Mouse (Mus musculus) testis, adult 2 months (tissue): ENCODE data around the gene Nrip2.

Experiments used
- CTCF ChIP-seq: fragments of 200-500 bp; IDR thresholded peaks from 2 replicates; pipeline ENCODE4 v1.5.1; 2012; ENCODE audit warnings: low read depth, mild to moderate bottlenecking, inconsistent platforms, low read length, moderate library complexity; ENCODE audit not compliant: control insufficient read depth, insufficient read depth, insufficient replicate concordance
- POLR2A ChIP-seq: fragments of 200-500 bp; IDR thresholded peaks from 2 replicates; pipeline ENCODE4 v1.6.1; 2012; ENCODE audit warnings: low read depth, mild to moderate bottlenecking, inconsistent platforms, low read length, moderate library complexity; ENCODE audit not compliant: control insufficient read depth

- TF ChIP-seq CTCF (no peak), POLR2A (no peak; the same call in 1 of the 2 replicates)
Observed at GRCm38 (mm10) chr6:128438871-128439341, 39.8 kb downstream of the Nrip2 start.
